Mouse (Mus musculus): ENCODE measurements around the gene Cops7b.

- no peak for TF ChIP-seq POLR2A (IDR thresholded peaks at IDR 0.05; ENCODE audit: extremely low read depth, insufficient read depth, low read length)
- no peak for TF ChIP-seq CTCF (IDR thresholded peaks at IDR 0.05; ENCODE audit: low read depth, low read length)
These were observed 50.2 kb downstream of the Cops7b start for GRCm38 (mm10) chr1:86632732-86633380.
